Mouse (Mus musculus) spleen, adult 2 months (tissue): ENCODE data around the gene Amfr.

ENCODE experiments used
- CTCF ChIP-seq: fragments of 200-500 bp; IDR thresholded peaks from 2 replicates; pipeline ENCODE4 v1.5.1; 2011; ENCODE audit warnings: mild to moderate bottlenecking, inconsistent platforms; ENCODE audit not compliant: insufficient read depth, insufficient read length, insufficient replicate concordance; ENCODE audit errors: extremely low read depth
- POLR2A ChIP-seq: fragments of 200-500 bp; IDR thresholded peaks from 2 replicates; pipeline ENCODE4 v1.6.1; 2011; ENCODE audit warnings: low read depth, low read length, inconsistent platforms

DNA sequence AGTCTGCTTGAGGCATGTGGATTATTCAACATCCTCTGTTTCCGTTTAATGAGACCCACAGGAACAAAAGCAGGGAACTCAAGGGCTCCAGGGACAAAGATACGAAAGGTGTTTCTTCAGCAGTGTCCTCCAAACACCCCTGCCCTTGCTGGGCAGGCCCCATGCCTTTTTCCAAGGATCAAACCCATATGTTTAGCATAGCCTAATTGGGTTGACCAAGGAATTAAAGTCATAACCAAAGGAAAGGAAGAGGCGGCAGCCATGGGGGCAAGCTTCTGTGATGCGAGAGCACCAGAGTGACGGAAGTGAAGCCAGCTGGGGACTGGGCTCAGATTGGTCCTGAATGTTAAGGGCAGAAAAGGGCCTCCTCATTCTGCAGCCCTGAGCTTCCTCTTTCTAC, 40.4 kb downstream of the Amfr start:
- TF ChIP-seq CTCF: no peak
- TF ChIP-seq POLR2A: no peak
